Mouse (Mus musculus) spleen, adult 18-20 months (tissue): Measurements from ENCODE around the gene Gm16485.

Experiments used
- DNase-seq, 2 experiments: peaks; one replicate each; pipeline ENCODE4 v3.0.0; 2022; ENCODE audit warnings: mixed read lengths in 2 of 2

Gm16485 gene

DNA sequence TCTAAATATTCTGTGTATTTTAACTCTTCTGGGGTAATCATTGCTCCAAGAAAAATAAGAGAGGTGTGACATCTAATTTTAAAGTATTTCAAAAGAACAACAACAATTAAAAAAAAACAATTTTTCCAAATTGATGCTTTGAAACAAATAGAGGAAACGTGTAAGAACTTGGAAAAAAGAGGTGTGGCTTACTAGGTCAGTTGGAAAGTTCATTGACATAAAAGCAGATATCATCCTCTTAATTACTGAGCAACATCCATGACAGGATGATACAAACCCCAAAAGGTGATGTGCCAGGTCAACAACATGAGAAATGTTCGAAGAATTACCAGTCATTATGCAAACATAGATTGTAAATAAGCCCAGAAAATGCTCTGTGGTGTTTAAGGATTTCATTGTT, at the start of gene Gm16485:
Gene Gm16485 (plus strand): TSS at position 301 of the 400 bp plus-strand sequence.
- DNase-seq = no peak

DNA sequence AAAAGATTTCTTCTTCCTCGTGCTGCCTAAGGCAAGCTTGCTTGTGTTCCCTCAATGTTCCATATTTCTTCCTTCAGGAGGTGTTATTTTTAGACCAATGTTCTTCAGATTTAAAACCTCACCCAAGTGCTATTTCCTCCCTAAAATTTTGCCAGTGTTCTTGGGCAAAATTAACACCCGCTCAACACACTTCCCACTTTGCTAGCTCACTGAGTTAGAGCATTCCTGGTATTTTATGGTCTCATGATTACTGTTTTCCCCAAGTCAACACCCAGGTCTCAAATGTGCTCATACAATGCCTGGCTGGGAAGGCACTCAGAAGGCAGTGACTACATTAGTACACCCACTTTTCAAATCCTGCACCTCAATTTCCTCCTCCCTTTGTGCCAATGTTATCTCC, 44.0 kb upstream of the Gm16485 start:
- no peak for DNase-seq

DNA sequence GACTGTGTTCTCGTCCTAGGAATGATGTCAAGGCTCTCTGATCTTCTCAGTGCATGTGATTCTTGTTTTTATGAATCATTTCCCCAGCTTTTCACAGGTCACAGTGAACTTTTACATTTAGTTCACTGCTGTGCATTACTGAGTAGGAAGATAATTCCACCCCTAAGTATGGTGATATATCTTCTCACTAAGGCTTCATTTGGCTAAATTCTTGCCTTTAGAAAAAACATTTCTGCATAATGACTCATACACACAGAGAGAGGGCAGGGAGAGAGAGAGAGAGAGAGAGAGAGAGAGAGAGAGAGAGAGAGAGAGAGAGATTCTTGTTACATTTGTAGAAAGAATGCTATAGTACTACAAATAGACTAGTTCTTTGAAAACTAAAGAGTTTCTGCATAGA, 33.8 kb upstream of the Gm16485 start:
- DNase-seq = no peak

DNA sequence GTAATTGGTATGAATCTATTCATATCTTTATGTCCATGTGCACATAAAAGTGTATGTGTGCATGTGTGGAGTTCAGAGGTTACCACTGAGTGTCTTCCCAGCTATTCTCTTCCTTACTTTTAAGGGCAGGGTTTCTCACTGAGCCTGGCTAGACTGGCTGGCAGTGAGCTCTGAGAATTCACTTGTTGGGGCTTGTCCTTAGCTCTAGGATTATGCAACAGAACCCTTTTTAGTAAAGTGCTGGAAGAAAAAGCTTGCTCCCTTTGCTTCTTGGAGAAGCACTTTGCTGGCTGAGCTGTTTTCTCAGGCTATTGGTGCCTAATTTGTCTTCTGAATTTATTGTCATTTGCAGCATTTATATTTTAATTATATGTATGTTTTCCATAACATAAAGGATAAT, 18.3 kb upstream of the Gm16485 start:
- DNase-seq = no peak

DNA sequence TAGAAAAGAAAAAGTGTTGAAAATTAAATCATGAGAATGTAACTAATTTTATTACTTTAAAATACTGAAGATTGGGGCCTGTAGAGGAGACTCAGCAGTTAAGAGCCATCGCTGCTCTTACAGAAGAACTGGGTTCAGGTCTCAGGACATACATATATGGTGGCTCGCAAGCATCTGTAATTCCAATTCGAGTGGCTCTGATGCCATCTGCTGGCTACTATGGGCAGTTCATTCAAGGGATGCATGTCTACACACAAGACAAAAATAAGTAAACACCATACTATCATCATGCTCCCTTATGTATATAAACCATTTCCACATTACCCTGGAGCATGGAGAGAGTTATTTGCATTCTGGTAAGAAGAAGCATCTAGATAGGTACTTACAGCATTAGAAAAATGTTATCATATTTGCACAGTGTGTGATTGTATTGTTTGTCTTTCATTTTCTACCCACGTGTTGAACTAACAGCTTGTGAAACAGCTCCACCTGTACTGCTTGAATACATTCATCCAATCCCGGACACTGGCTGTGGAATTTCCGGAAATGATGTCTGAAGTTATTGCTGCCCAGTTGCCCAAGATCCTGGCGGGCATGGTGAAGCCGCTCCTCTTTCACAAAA, 7.0 kb upstream of the Gm16485 start:
- DNase-seq = peak in 1 of 2 experiments; percentile 10

DNA sequence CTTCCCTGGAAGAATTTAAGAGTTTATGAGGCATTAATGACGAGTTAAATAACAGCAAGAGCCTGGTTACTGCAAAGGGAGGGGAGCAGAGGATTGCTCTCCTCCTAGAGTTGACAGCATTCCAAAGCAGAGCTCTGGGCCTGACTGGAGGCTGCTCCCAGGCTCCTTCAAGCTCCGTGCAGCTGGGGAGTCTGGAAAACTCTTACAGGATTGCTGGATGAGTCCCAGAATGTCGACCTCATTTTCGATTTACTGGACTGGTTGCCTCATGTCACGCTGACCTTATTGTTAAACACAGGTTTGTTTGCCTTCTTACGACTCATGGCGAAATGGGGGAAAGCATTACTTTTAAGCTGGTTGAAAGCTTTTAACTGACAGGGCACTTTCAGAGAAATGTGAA, 1.4 kb upstream of the Gm16485 start:
- DNase-seq = no peak

DNA sequence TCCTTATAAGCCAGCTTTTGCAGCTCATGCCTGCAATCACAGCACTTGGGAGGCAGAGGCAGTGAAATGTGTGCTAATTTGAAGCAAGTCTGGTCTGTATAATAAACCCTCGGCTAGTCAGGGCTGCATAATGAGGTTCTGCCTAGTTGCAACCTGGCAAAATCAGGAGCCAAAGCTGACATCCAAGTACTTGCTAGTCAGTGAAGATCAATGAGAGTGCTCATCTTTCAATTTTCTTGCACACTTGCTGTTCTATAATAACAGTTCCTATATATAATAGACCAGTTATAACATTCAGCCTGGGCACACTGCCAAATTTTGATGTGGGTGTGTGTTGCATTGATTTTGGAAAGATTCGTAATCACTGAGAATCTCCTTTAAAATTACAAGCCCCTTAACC, 6.2 kb downstream of the Gm16485 start:
- no peak for DNase-seq

DNA sequence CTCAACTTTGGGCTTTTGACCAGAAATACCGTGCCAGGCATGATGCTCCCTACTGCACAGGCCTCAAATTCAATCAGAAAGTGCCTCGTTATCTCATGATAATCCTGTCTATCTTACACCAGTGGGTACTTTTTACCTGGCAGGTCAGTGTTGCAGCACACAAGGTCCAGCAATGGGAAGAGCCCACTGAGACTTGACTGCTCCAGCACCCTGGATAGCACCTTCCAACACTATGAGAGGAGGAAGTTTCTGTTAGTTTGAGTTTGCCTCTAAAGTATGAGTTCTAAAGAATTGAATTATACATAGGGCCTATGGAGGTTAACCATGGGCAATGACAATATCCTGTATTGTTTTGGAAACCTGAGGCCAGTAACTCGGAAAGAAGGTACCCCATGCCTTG, 10.7 kb downstream of the Gm16485 start:
- no peak for DNase-seq

DNA sequence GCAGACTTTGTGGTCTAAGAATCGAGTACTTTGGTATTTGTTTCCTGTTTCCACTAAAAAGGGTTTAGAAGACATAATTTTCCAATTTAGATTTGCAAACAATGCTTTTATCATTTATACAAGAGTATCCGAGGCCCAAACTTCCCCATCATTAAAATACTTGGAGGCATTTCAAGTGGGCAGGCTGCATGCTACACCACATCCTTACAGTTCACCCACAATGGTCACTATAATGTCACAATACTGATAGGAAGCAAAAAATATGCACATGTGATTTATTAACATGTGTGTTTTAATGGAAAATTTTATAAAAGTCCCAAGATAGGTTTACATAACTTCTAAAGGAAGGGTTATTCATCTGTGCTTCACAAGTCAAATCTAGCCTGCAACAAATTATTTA, 24.9 kb downstream of the Gm16485 start:
- DNase-seq = no peak

DNA sequence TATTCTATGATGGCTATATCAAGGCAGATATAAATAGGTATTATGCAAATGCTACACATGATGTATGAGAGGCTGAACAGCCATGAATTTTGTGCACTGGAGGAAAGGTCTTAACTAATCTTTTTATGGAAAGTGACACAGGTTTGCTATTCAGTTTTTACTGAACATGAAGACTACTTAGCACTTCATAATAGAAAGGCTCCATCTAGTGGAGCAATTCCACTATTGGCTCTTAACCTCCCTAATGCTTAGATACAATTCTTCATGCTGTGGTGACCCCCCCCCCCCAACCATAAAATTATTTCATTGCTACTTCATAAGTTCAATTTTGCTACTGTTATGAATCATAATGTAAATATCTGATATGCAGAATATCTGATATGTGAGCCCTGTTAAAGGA, 29.6 kb downstream of the Gm16485 start:
- no peak for DNase-seq

DNA sequence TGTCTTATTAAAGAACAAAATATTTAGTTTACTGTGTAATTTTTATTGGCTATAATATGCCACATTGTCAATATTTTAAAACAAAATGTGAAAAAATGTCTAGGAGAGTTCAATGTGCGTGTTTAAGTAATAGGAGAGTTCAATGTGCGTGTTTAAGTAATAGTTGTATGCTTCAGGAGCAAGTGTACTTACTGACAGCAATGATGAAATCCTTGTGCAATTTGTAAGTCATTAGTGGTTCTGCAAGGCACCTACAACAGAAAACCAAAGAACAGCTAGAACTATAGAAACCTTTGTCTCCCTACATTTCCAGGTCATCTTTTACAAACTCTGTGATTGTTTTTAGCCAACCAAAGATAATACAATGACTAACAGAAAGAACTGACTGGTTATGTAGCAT, 43.5 kb downstream of the Gm16485 start:
- no peak for DNase-seq
